Mouse (Mus musculus) brain, embryonic 14.5 days (tissue): ENCODE measurements at regions not wholly inside any gene's neighbourhood (a gene's known extent, or its start where the extent isn't known, plus 50 kb on each side); places are given as distances from the start of the nearest gene placed in this dataset.

ENCODE experiments used
- DNase-seq: peaks from one replicate; pipeline ENCODE4 v3.0.0-alpha.2; 2011; ENCODE audit warnings: low read depth
- CTCF ChIP-seq: fragments of 200-500 bp; IDR thresholded peaks from 2 replicates; pipeline ENCODE4 v1.5.1; 2012; ENCODE audit warnings: inconsistent platforms, mild to moderate bottlenecking, moderate library complexity, borderline replicate concordance; ENCODE audit not compliant: insufficient read depth, insufficient read length; ENCODE audit errors: extremely low read depth
- POLR2A ChIP-seq: fragments of 200-500 bp; IDR thresholded peaks from 2 replicates; pipeline ENCODE4 v1.6.1; 2012; ENCODE audit warnings: mild to moderate bottlenecking, inconsistent platforms, borderline replicate concordance; ENCODE audit not compliant: poor library complexity, insufficient read depth, insufficient read length, severe bottlenecking; ENCODE audit errors: extremely low read depth

- TF ChIP-seq POLR2A, result no peak
- no peak for TF ChIP-seq CTCF
- peak; percentile 16 for DNase-seq
Observed at GRCm38 (mm10) chr8:6991516-6991915, 1669.5 kb downstream of the Efnb2 start.

- TF ChIP-seq POLR2A (no peak), CTCF (no peak)
- DNase-seq, result no peak
Observed at GRCm38 (mm10) chr8:6989359-6990095, 1671.5 kb downstream of the Efnb2 start.

GRCm38 (mm10) chr8:6973961-6974360 is 1687.1 kb downstream of the Efnb2 start:
- DNase-seq, result peak; percentile 34
- TF ChIP-seq CTCF (no peak), POLR2A (no peak)

GRCm38 (mm10) chr8:6963006-6963799 is 1697.8 kb downstream of the Efnb2 start:
- TF ChIP-seq CTCF (no peak), POLR2A (no peak)
- DNase-seq, result no peak

- TF ChIP-seq POLR2A, result no peak
- TF ChIP-seq CTCF, result no peak
- DNase-seq, result no peak
Observed at GRCm38 (mm10) chr8:6958086-6958485, 1703.0 kb downstream of the Efnb2 start.

GRCm38 (mm10) chr8:6954251-6954650 is 1706.8 kb downstream of the Efnb2 start:
- TF ChIP-seq CTCF (no peak), POLR2A (no peak)
- DNase-seq, result peak; percentile 64

GRCm38 (mm10) chr8:6922467-6922866 is 1738.6 kb downstream of the Efnb2 start:
- no peak for DNase-seq
- TF ChIP-seq POLR2A (no peak), CTCF (no peak)

GRCm38 (mm10) chr8:6907682-6908081 is 1753.4 kb downstream of the Efnb2 start:
- TF ChIP-seq POLR2A (no peak), CTCF (no peak)
- no peak for DNase-seq

- DNase-seq, result peak; percentile 21
- no peak for TF ChIP-seq POLR2A
- no peak for TF ChIP-seq CTCF
Observed at GRCm38 (mm10) chr8:6891456-6891855, 1769.6 kb downstream of the Efnb2 start.

- DNase-seq, result peak; percentile 66
- TF ChIP-seq POLR2A (no peak), CTCF (no peak)
Observed at GRCm38 (mm10) chr8:6886779-6887402, 1774.2 kb downstream of the Efnb2 start.

GRCm38 (mm10) chr8:6884828-6885227 is 1776.2 kb downstream of the Efnb2 start:
- no peak for TF ChIP-seq CTCF
- TF ChIP-seq POLR2A, result no peak
- DNase-seq, result peak; percentile 61

GRCm38 (mm10) chr8:6882626-6883025 is 1777.5 kb upstream of the Slc10a2 start:
- DNase-seq, result no peak
- TF ChIP-seq CTCF (no peak), POLR2A (no peak)
